Comparison of ENCODE assay signal across 12 mouse cellular contexts in genomic region chr3:79239066-79239462, GRCm38 (mm10). TPM values are rescaled to one million over a fixed set of nuclear protein-coding genes. Genes with fewer than 3 reads are reported as not detected.
DNase-seq lines count a peak whose midpoint lies in the region; ATAC-seq and TF ChIP-seq lines count a peak whose summit lies in the region.
"Had no signal": no experiment of that assay in that cellular context is flagged by ENCODE, and none has a peak within 500 bp of the region (broad histone marks: within the 10 kb centered on the region; RNA-seq: fewer than 3 reads in every experiment).

No protein-coding gene starts in this region.

- TF ChIP-seq POLR2A in small intestine, adult 2 months (IDR thresholded peaks at IDR 0.05; ENCODE audit: low read depth, low read length) = no peak

- 93% methylated on average over 6 of the region's 6 CpGs for WGBS in forebrain, embryonic 14.5 days
- WGBS in forebrain, embryonic 15.5 days = 85% methylated on average over 6 of the region's 6 CpGs
- 79% methylated on average over 6 of the region's 6 CpGs for WGBS in lung, postnatal 0 days
- 18% methylated on average over 6 of the region's 6 CpGs for WGBS in small intestine, adult 2 months

- H3K4me3 ChIP-seq in forebrain, embryonic 14.5 days (ENCODE audit: low read depth, low read length) = no peak overlapping the region
- H3K4me3 ChIP-seq in forebrain, embryonic 15.5 days = no peak overlapping the region
- no peak overlapping the region for H3K4me3 ChIP-seq in lung, postnatal 0 days (ENCODE audit: low read depth, low read length)
- H3K4me3 ChIP-seq in small intestine, adult 2 months (ENCODE audit: low read depth, low read length) = no peak overlapping the region; the same call in 1 of the 2 replicates
- H3K4me3 ChIP-seq: neural tube, embryonic 13.5 days had no signal

- 0 out of 2 replicates have a peak overlapping the region, but pooled peaks have one; percentile 5 for H3K27ac ChIP-seq in forebrain, embryonic 14.5 days (ENCODE audit: low read depth, low read length)
- no peak overlapping the region for H3K27ac ChIP-seq in forebrain, embryonic 15.5 days (replicated peaks)
- H3K27ac ChIP-seq in lung, postnatal 0 days (ENCODE audit: low read length) = peak overlapping the region; percentile 47
- H3K27ac ChIP-seq in small intestine, adult 2 months (ENCODE audit: insufficient read depth, low read depth, low read length) = peak overlapping the region; percentile 41
- H3K27ac ChIP-seq: neural tube, embryonic 13.5 days had no signal

- no peak for TF ChIP-seq CTCF in lung, postnatal 0 days (IDR thresholded peaks at IDR 0.05)
- no peak for TF ChIP-seq CTCF in small intestine, adult 2 months (IDR thresholded peaks at IDR 0.05; ENCODE audit: extremely low read depth, insufficient read length, insufficient replicate concordance, low read depth, low read length)

- H3K27me3 ChIP-seq in forebrain, embryonic 14.5 days (replicated peaks; ENCODE audit: control insufficient read depth, insufficient read depth, low read length) = no peaks in the 10 kb centered on the region
- no peaks in the 10 kb centered on the region for H3K27me3 ChIP-seq in forebrain, embryonic 15.5 days
- no peaks in the 10 kb centered on the region for H3K27me3 ChIP-seq in lung, postnatal 0 days (replicated peaks; ENCODE audit: insufficient read depth, low read length)
- H3K27me3 ChIP-seq in small intestine, adult 2 months (ENCODE audit: control insufficient read depth, insufficient read depth, low read length) = no peaks in the 10 kb centered on the region
- H3K27me3 ChIP-seq: neural tube, embryonic 13.5 days had no signal

- ATAC-seq in forebrain, embryonic 14.5 days = no peak
- no peak for ATAC-seq in forebrain, embryonic 15.5 days (replicated peaks)
- no peak for ATAC-seq in lung, postnatal 0 days
- peak; percentile 39 to 51 for ATAC-seq in hematopoietic stem cell, adult 5-6 weeks (replicated peaks in 1 of 2; ENCODE audit: insufficient read depth in 1 of 2, low FRiP score in 2 of 2, low TSS enrichment in 1 of 2, low read depth in 1 of 2, poor library complexity in 2 of 2, severe bottlenecking in 2 of 2)

- H3K9me3 ChIP-seq in forebrain, embryonic 14.5 days (replicated peaks; ENCODE audit: control insufficient read depth, low read length) = no peaks in the 10 kb centered on the region
- H3K9me3 ChIP-seq in forebrain, embryonic 15.5 days = no peaks in the 10 kb centered on the region
- no peaks in the 10 kb centered on the region for H3K9me3 ChIP-seq in lung, postnatal 0 days (ENCODE audit: low read length)
- H3K9me3 ChIP-seq: neural tube, embryonic 13.5 days had no signal

- no peak overlapping the region for H3K4me2 ChIP-seq in forebrain, embryonic 14.5 days (ENCODE audit: low read length)
- no peak overlapping the region for H3K4me2 ChIP-seq in forebrain, embryonic 15.5 days (replicated peaks)
- H3K4me2 ChIP-seq in lung, postnatal 0 days (replicated peaks; ENCODE audit: low read depth, low read length) = no peak overlapping the region
- H3K4me2 ChIP-seq: neural tube, embryonic 13.5 days had no signal

- no peak overlapping the region for H3K9ac ChIP-seq in forebrain, embryonic 14.5 days (ENCODE audit: low read length)
- no peak overlapping the region for H3K9ac ChIP-seq in forebrain, embryonic 15.5 days (replicated peaks)
- no peak overlapping the region for H3K9ac ChIP-seq in lung, postnatal 0 days (replicated peaks; ENCODE audit: low read depth)
- H3K9ac ChIP-seq: neural tube, embryonic 13.5 days had no signal

- no peak for DNase-seq in forebrain, embryonic 14.5 days (ENCODE audit: low spot score)
- no peak for DNase-seq in lung, postnatal 0 days (ENCODE audit: low spot score)
- no peak for DNase-seq in lung, postnatal 36 days
- no peak for DNase-seq in right cerebral cortex, postnatal 14 days
- DNase-seq in layer of hippocampus, postnatal 14 days (ENCODE audit: low spot score in 2 of 2) = no peak
- DNase-seq: cerebellum, adult 8-10 months; gastrocnemius, postnatal 10 days; kidney, adult 9 months had no signal

- H3K4me1 ChIP-seq in forebrain, embryonic 14.5 days (ENCODE audit: control insufficient read depth, insufficient read depth, low read length) = peaks cover 5% of the 10 kb centered on the region
- H3K4me1 ChIP-seq in forebrain, embryonic 15.5 days = peaks cover 10% of the 10 kb centered on the region; the same call in 1 of the 2 replicates
- H3K4me1 ChIP-seq in lung, postnatal 0 days (ENCODE audit: insufficient read depth, low read depth, low read length) = peaks cover 16% of the 10 kb centered on the region; the same call in 1 of the 2 replicates
- peaks cover 6% of the 10 kb centered on the region; the same call in 1 of the 2 replicates for H3K4me1 ChIP-seq in small intestine, adult 2 months (ENCODE audit: control insufficient read depth, insufficient read depth, insufficient read length, low read length)

- TF ChIP-seq EP300 in lung, postnatal 0 days (IDR thresholded peaks at IDR 0.05) = no peak

- no peaks in the 10 kb centered on the region for H3K36me3 ChIP-seq in forebrain, embryonic 14.5 days (ENCODE audit: control insufficient read depth, insufficient read depth, low read length)
- H3K36me3 ChIP-seq in forebrain, embryonic 15.5 days = no peaks in the 10 kb centered on the region
- H3K36me3 ChIP-seq in lung, postnatal 0 days (ENCODE audit: insufficient read depth, low read length) = no peaks in the 10 kb centered on the region
- no peaks in the 10 kb centered on the region for H3K36me3 ChIP-seq in small intestine, adult 2 months (ENCODE audit: control insufficient read depth, insufficient read depth, low read length)
- H3K36me3 ChIP-seq: neural tube, embryonic 13.5 days had no signal

RNA-seq across cellular contexts. Expression of gene Rapgef2, which starts 47.3 kb away (rescaled TPM):
- 9.7 and 10.5 TPM in 2 replicates for polyA plus RNA-seq in forebrain, embryonic 14.5 days (2014; fragmentation: Nextera tagmentation; extraction: Ambion mirVana)
- polyA plus RNA-seq in forebrain, embryonic 15.5 days (2015; fragmentation: Nextera tagmentation; extraction: Ambion mirVana) = 11.4 and 11.8 TPM in 2 replicates
- 5.8 and 6.5 TPM in 2 replicates for polyA plus RNA-seq in lung, postnatal 0 days (2015; fragmentation: Nextera tagmentation; extraction: Ambion mirVana)
- 18.5 and 20.2 TPM in 2 replicates for total RNA-seq in hematopoietic stem cell, adult 5-6 weeks (2017)
- polyA plus RNA-seq in small intestine, adult 2 months (2012; rRNA removed) = 3.5 and 8.5 TPM in 2 replicates
- 100 to 1,000 TPM; 121 to 131 TPM for total RNA-seq in layer of hippocampus, postnatal 14 days (2021)

Comparison
In these comparisons a context has a peak if more than half of its experiments do, and no peak if none do; other contexts are left out.
1. ATAC-seq: peak in hematopoietic stem cell, adult 5-6 weeks (2 of 2); none in forebrain, embryonic 14.5 days (single experiment), forebrain, embryonic 15.5 days (single experiment) and lung, postnatal 0 days (single experiment).